Mouse (Mus musculus) brain, embryonic 14.5 days (tissue): Measurements from ENCODE around the gene Zfp706. TPM values are rescaled to one million over a fixed set of nuclear protein-coding genes. Genes with fewer than 3 reads are reported as not detected.

ENCODE experiments used
- DNase-seq: peaks from one replicate; pipeline ENCODE4 v3.0.0-alpha.2; 2011; ENCODE audit warnings: low read depth
- CTCF ChIP-seq: fragments of 200-500 bp; IDR thresholded peaks from 2 replicates; pipeline ENCODE4 v1.5.1; 2012; ENCODE audit warnings: inconsistent platforms, mild to moderate bottlenecking, moderate library complexity, borderline replicate concordance; ENCODE audit not compliant: insufficient read depth, insufficient read length; ENCODE audit errors: extremely low read depth
- POLR2A ChIP-seq: fragments of 200-500 bp; IDR thresholded peaks from 2 replicates; pipeline ENCODE4 v1.6.1; 2012; ENCODE audit warnings: mild to moderate bottlenecking, inconsistent platforms, borderline replicate concordance; ENCODE audit not compliant: poor library complexity, insufficient read depth, insufficient read length, severe bottlenecking; ENCODE audit errors: extremely low read depth
- polyA plus RNA-seq: library from polyadenylated mRNA; depleted of rRNA; stranded (reverse); fragments of >200 nt; gene quantifications from 2 replicates; pipeline ENCODE4 v1.2.3, GENCODE M21; 2012

Zfp706 gene
- polyA plus RNA-seq, 1 experiment = 99.6 TPM

GRCm38 (mm10) chr15:37036481-37037156 lies 29.0 kb upstream of the Zfp706 start:
- DNase-seq = peak; percentile 94
- no peak for TF ChIP-seq POLR2A
- TF ChIP-seq CTCF = no peak

DNA sequence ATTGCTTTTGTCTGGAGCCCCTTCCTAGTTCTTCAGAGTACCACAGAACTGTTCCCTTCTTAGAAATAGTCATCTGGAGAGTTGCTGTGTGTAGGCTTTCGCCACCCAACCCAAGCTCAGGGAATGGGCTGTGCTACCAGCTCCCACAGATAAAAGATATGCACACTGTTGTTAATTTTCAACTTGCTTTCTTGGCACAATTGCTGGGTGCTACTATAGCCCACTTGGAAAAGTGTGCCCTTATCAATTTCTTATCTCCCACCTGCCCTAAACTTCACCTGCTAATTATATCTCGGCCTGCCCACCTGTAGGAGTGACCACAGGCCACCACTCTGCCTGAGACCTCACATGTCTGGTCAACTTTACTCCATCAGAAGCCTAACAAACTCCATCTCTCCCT lies 26.6 kb upstream of the Zfp706 start:
- TF ChIP-seq CTCF (no peak), POLR2A (no peak)
- no peak for DNase-seq

DNA sequence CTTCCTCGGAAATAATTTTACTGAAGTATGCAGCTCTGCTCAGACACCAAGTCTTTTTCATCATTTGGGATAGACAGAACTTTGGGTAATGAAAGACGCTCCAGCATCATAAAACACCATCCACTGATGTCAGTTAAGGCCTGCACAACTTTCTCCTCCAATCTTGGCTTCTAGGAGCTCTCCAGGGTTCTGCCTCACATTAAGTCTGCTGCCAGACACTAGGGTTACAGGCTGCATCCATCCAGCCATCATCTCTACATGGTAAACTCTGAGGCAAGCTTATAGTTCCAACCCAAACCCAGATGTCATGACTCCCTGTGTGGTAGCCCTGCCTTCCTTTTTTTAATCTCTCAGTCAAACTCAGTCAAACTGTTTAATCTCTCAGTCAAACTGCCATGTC lies 25.9 kb upstream of the Zfp706 start:
- TF ChIP-seq POLR2A (no peak), CTCF (no peak)
- no peak for DNase-seq

DNA sequence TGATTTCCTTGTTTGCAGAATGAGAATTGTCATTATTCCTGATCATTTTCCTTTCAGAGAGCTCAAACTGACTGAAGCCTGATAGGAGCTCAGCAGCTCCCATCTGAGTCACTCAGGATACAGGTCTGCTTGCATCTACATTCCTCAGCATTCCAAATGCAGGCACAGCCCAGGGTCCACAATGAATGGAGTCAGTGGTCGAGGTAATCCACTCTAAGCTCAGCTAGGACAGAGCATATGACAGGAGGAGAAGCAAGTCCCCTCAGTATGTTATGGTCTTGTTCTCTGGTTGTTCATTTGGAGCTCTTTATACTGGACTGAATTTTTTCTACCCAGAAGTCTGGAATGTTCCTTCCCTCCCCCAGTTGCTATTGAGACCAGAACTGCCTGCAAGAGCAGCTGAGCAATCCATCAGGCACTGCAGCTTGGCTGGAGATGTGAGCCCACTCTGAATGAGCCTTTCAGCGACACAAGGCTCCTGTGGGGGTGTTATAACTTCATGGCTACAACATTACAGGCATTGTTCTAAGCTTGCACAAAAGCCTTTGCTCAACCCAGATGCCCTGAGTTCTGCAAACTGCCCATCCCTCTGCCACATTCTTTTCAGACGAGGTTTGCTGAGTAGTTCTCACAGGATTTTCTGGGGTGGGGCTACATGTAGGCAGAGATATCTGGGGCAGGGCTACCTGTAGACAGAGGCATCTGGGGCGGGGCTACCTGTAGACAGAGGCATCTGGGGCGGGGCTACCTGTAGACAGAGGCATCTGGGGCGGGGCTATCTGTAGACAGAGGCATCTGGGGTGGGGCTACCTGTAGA lies 24.0 kb upstream of the Zfp706 start:
- no peak for TF ChIP-seq POLR2A
- TF ChIP-seq CTCF = no peak
- DNase-seq = peak; percentile 60

DNA sequence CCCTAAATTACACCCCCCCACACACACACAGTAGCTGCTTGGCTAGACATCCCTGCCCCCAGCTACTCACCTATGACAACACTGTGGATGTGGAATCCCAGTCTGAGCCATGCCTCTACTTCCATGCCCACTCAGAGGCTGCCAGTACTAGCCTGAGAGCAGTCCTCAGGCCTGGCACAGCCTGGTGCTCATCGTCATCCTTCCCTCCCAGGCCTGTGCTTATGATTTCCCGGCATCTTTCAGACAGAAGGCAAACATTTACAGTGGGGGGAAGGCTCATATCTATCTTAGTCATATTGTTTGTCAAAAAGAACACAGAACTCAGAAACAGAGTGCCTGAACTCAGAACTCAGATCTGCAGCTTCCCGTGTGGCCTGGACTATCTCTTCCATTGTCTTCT lies 23.4 kb upstream of the Zfp706 start:
- DNase-seq = no peak
- no peak for TF ChIP-seq CTCF
- TF ChIP-seq POLR2A = no peak

DNA sequence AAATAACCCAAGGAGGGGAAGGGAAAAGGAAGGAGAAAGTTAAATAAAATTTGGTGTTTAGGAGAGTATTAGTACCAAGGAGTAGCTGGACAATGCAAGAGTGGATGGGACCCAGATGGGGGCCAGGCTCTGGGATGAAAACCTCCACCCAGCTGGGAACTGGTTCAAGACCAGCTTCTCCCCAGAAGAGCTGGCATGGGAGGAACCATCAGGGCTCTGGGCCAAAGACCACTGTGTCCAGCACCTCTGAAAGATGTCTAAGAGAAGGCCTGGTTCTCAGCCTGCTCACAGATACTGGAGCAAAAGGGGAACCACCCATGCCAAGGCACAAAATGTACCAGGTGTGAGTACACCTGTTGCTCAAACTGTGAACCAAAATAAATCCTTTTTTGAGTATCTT lies 20.4 kb upstream of the Zfp706 start:
- no peak for DNase-seq
- no peak for TF ChIP-seq CTCF
- TF ChIP-seq POLR2A = no peak

DNA sequence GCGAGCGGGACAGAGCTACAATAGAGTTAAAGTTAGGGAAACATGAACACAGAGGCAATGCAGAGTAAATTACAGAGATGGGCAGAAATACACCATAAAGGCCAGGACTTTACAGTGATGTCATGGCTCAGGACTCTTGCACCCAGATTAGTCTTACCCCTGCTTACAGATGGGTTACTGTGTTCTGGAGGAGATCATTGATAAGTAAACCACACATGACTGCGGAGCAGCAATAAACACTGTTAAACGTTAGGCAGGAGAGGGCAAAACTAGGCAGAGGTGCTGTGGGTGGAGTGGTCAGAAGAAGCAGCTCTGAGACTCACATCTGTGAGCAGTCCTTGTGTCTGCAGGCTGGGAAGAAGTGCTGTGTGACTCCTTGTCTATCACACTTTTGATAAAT lies 18.9 kb upstream of the Zfp706 start:
- DNase-seq = no peak
- TF ChIP-seq POLR2A = no peak
- no peak for TF ChIP-seq CTCF

DNA sequence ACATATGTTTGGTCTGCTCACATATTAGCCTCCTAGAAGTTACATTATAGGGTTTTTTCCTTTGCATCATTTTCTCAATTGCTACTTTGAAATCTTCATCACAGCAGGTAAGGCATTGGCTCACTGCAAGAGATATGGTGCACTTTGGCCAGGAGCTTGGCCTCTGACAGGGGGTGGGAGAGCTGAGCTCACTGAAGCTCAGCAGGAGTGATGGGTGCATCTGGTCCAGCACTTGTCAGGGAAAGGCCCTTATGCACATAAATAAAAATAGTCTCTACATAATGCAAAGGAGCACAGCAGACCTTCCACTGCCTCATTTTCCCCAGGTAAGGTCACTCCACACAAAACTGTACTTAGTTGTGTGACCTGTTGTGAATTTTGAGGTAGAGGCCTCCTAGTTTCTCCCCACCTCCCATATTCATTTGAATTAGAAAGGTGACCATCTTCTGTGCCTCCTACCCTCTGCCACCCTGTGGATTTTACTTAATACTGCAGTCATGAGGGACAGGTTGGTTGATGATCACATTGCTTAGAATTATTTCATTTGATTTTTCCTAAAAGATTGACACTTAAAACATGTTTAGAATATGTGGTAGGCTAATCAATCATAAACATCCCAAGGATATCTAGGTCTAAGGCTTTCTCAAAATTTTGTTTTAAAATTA lies 13.1 kb upstream of the Zfp706 start:
- TF ChIP-seq CTCF (peak; percentile 28; the same call in 1 of the 2 replicates), POLR2A (no peak)
- DNase-seq = peak; percentile 15

GRCm38 (mm10) chr15:37019434-37019833 lies 11.9 kb upstream of the Zfp706 start:
- TF ChIP-seq CTCF = no peak
- no peak for TF ChIP-seq POLR2A
- no peak for DNase-seq

GRCm38 (mm10) chr15:37011897-37012296 lies 4.3 kb upstream of the Zfp706 start:
- TF ChIP-seq CTCF = no peak
- no peak for TF ChIP-seq POLR2A
- DNase-seq = no peak

GRCm38 (mm10) chr15:37011316-37011715 lies 3.7 kb upstream of the Zfp706 start:
- DNase-seq = no peak
- TF ChIP-seq POLR2A (no peak), CTCF (no peak)
